Mouse (Mus musculus) cortical plate, adult 2 months (tissue): ENCODE measurements around the gene Top2b.

Experiments
- CTCF ChIP-seq: fragments of 200-500 bp; IDR thresholded peaks from 2 replicates; pipeline ENCODE4 v1.5.1; 2011; ENCODE audit warnings: mild to moderate bottlenecking, control low read depth, low read length; ENCODE audit not compliant: insufficient read depth; ENCODE audit errors: extremely low read depth
- POLR2A ChIP-seq: fragments of 200-500 bp; IDR thresholded peaks from 2 replicates; pipeline ENCODE4 v1.6.1; 2011; ENCODE audit warnings: mild to moderate bottlenecking, low read length, control low read depth; ENCODE audit not compliant: insufficient read depth; ENCODE audit errors: extremely low read depth

DNA sequence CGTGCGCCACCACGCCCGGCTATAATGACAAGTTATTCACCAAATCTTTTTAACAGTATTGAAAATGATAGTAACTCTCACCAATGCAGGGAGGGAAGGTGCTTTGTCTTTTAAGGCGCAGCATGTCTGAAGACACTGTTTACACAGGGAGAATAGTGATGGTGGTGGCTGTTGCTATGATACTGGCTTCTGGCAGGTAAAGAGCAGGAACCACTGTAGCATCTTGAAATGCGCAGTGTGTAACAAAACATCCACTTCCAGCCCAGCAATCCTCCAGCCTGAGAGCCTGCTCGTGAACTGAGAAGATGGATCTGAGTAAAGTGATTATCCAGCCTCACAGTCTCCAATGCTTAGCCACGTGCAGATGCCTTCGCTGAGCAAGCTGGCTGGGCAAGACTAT is 17.5 kb upstream of the Top2b start:
- TF ChIP-seq CTCF (no peak), POLR2A (no peak)
